Mouse (Mus musculus): ENCODE measurements around the gene Cavin1. TPM values are rescaled to one million over a fixed set of nuclear protein-coding genes. Genes with fewer than 3 reads are reported as not detected.
A peak's percentile ranks its signal among the peaks of the same experiment; 100 is the strongest.

Cavin1 gene
- total and polyA plus RNA-seq, 3 experiments: 0.05 to 0.21 (median 0.13) TPM

DNA sequence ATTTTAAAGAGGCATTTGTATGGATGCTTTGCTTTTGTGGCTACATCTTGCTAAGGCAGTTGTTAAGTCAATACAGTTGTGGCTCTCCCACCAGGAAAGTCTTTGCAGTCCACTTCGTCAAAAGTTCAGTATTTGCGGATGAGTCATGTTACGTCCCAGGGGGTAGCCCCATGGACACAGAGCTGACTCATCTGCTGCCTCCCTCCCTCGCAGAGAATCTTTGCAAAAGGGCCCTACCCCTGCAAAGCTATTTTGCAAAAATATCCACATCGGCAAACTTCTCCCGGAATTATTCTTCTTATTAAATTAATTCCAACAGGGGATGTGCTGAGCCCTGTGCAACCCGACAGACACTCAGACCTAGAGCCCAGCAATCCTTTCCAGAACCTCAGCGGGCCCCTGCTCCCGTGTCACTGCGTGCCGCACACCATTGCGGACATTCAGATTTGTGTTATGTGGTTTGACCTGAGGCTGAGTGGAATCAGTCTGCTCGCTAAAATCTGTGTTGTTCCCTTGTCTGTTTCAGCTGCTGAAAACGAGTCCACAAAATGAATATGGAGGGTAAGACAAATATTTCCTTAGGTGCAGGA, 3.8 kb upstream of the Cavin1 start (continued):
- no peak for TF ChIP-seq USF1 (IDR thresholded peaks at IDR 0.05; ENCODE audit: low read depth, low read length)
- no peak; the same call in 1 of the 2 replicates for TF ChIP-seq HCFC1 (IDR thresholded peaks at IDR 0.05; ENCODE audit: low read depth, low read length)
- no peak for TF ChIP-seq NELFE (IDR thresholded peaks at IDR 0.05; ENCODE audit: low read depth, low read length)
- TF ChIP-seq POLR2A (IDR thresholded peaks at IDR 0.05; ENCODE audit: low read depth, low read length): no peak
- peak; percentile 90; the same call in 1 of the 2 replicates for TF ChIP-seq RCOR1 (conservative IDR thresholded peaks at IDR 0.05; ENCODE audit: low read depth, low read length)
- TF ChIP-seq UBTF (IDR thresholded peaks at IDR 0.05; ENCODE audit: low read depth, low read length): no peak
- TF ChIP-seq IRF4 (IDR thresholded peaks at IDR 0.05; ENCODE audit: low read depth, low read length): peak; percentile 89
- TF ChIP-seq SMC3 (IDR thresholded peaks at IDR 0.05; ENCODE audit: low read depth, low read length): 0 out of 2 replicates have a peak, but pooled peaks have one; percentile 6
- 0 out of 2 replicates have a peak, but pooled peaks have one; percentile 14 for TF ChIP-seq TCF12 (IDR thresholded peaks at IDR 0.05; ENCODE audit: low read depth, low read length)
- 0 out of 2 replicates have a peak, but pooled peaks have one; percentile 51 for TF ChIP-seq SIN3A (IDR thresholded peaks at IDR 0.05; ENCODE audit: low read length)
- TF ChIP-seq CHD2 (IDR thresholded peaks at IDR 0.05; ENCODE audit: low read length): peak; percentile 43
- TF ChIP-seq USF2 (conservative IDR thresholded peaks at IDR 0.05; ENCODE audit: low read depth, low read length): no peak
- TF ChIP-seq MEF2A (IDR thresholded peaks at IDR 0.05; ENCODE audit: borderline replicate concordance, low read depth, low read length): peak; percentile 79; the same call in 1 of the 2 replicates
- TF ChIP-seq ZMIZ1 (IDR thresholded peaks at IDR 0.05; ENCODE audit: low read depth, low read length): no peak
- TF ChIP-seq E2F4 (IDR thresholded peaks at IDR 0.05; ENCODE audit: insufficient replicate concordance, low read depth, low read length): no peak
- no peak for TF ChIP-seq ZKSCAN1 (IDR thresholded peaks at IDR 0.05; ENCODE audit: borderline replicate concordance, low read depth, low read length)
- TF ChIP-seq GABPA (IDR thresholded peaks at IDR 0.05; ENCODE audit: insufficient replicate concordance, low read depth, low read length): no peak
- TF ChIP-seq CTCF (conservative IDR thresholded peaks at IDR 0.05 in 1 of 2, IDR thresholded peaks at IDR 0.05 in 1 of 2; ENCODE audit: low read depth in 2 of 2, low read length in 2 of 2): no peak
- TF ChIP-seq JUND (conservative IDR thresholded peaks at IDR 0.05; ENCODE audit: low read depth, low read length): peak; percentile 92
- TF ChIP-seq KAT2A (IDR thresholded peaks at IDR 0.05; ENCODE audit: insufficient replicate concordance, low read length): 0 out of 2 replicates have a peak, but pooled peaks have one; percentile 41

DNA sequence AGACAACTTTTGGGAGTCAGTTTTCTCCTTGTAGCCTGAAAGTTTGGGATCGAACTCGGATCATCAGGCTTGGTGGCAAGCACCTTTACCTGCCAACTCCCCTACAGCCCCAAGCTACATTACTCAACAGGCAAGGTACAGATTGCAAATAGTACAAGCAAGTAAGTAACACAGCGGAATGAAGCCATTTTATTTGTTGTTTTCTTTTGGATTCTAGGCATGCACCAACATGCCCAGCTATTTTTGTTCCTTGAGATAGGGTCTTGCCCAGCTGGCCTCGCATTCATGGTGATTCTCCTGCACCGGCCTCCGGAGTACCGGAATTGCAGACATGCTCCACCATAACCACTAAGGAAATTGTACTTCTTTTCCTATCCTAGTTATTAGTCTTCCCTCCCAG, 2.6 kb upstream of the Cavin1 start:
- H3K4me1 ChIP-seq (ENCODE audit: control insufficient read depth in 1 of 2, insufficient read depth in 2 of 2): peaks cover 6 to 15% of the 10 kb centered on the region in 2 experiments
- no peaks in the 10 kb centered on the region for H3K36me3 ChIP-seq (replicated peaks in 1 of 2; ENCODE audit: control insufficient read depth in 1 of 2, insufficient read depth in 1 of 2, low read length in 1 of 2)
- H3K79me2 ChIP-seq (replicated peaks; ENCODE audit: control insufficient read depth, extremely low read depth, insufficient read depth, poor library complexity, severe bottlenecking): no peaks in the 10 kb centered on the region
- TF ChIP-seq UBTF (IDR thresholded peaks at IDR 0.05; ENCODE audit: low read depth, low read length): no peak
- no peak for TF ChIP-seq JUN (IDR thresholded peaks at IDR 0.05; ENCODE audit: insufficient read depth, low read depth, low read length)
- no peak overlapping the region for H3K27ac ChIP-seq (ENCODE audit: insufficient read depth, low read depth)
- no peak overlapping the region for H3K4me3 ChIP-seq (replicated peaks in 1 of 3; ENCODE audit: low read depth in 2 of 3, low read length in 2 of 3, poor library complexity in 1 of 3)
- in situ Hi-C loops (cut with MboI; ENCODE audit: low pct_ligation_motif_present, low pct_unique_long_range_greater_than_20kb, low sequenced_read_pairs): no loop called here
- H3K4me2 ChIP-seq (ENCODE audit: insufficient read depth, low read depth, poor library complexity, severe bottlenecking): no peak overlapping the region
- dilution Hi-C loops (cut with MboI; ENCODE audit: extremely low pct_ligation_motif_present, extremely low pct_unique_long_range_greater_than_20kb, low sequenced_read_pairs): no loop called here
- DNase-seq (ENCODE audit: extremely low read depth): no peak
- H3K9me3 ChIP-seq (replicated peaks; ENCODE audit: low read length): peaks cover 10% of the 10 kb centered on the region
- no peak overlapping the region for H3K9ac ChIP-seq (ENCODE audit: insufficient read depth, low read depth)
- H3K27me3 ChIP-seq (replicated peaks): peaks cover 2% of the 10 kb centered on the region

Measured in CH12.LX (cell line).